Mouse (Mus musculus) lung, embryonic 16.5 days (tissue): ENCODE data around the gene Pfkm. TPM values are rescaled to one million over a fixed set of nuclear protein-coding genes. Genes with fewer than 3 reads are reported as not detected.
A peak's percentile ranks its signal among the peaks of the same experiment; 100 is the strongest.

Experiments
- ATAC-seq: fragments of 200-750 bp; cut with Nextera tagmentation; 2 replicates; pipeline ENCODE4 v1.8.0; 2017; ENCODE audit warnings: low read depth, mild to moderate bottlenecking, moderate library complexity
- H3K27ac ChIP-seq: fragments of 300-500 bp; sonication (generic); 2 replicates; pipeline ENCODE4 v1.5.1; 2014; ENCODE audit warnings: mild to moderate bottlenecking, control low read depth, low read length
- H3K27me3 ChIP-seq: fragments of 300-500 bp; sonication (generic); 2 replicates; pipeline ENCODE4 v1.6.1; 2014; ENCODE audit warnings: low read depth, low read length, mixed read lengths; ENCODE audit not compliant: control insufficient read depth, insufficient read depth
- H3K36me3 ChIP-seq: fragments of 300-500 bp; sonication (generic); 2 replicates; pipeline ENCODE4 v1.6.1; 2014; ENCODE audit warnings: low read length; ENCODE audit not compliant: control insufficient read depth, insufficient read depth
- H3K4me1 ChIP-seq: fragments of 300-500 bp; sonication (generic); replicated peaks from 2 replicates; pipeline ENCODE4 v1.6.1; 2014; ENCODE audit warnings: low read length, mixed read lengths; ENCODE audit not compliant: control insufficient read depth, insufficient read depth
- H3K4me2 ChIP-seq: fragments of 300-500 bp; sonication (generic); 2 replicates; pipeline ENCODE4 v1.6.1; 2014; ENCODE audit warnings: low read depth, low read length, control low read depth
- H3K4me3 ChIP-seq: fragments of 300-500 bp; sonication (generic); 2 replicates; pipeline ENCODE4 v1.5.1; 2014; ENCODE audit warnings: mild to moderate bottlenecking, low read length, control low read depth
- H3K9ac ChIP-seq: fragments of 300-500 bp; sonication (generic); 2 replicates; pipeline ENCODE4 v1.6.1; 2014; ENCODE audit warnings: low read length, control low read depth
- H3K9me3 ChIP-seq: fragments of 300-500 bp; sonication (generic); 2 replicates; pipeline ENCODE4 v1.6.1; 2016; ENCODE audit warnings: low read length; ENCODE audit not compliant: control insufficient read depth
- WGBS: fragments of 180-500 bp; shearing (Covaris S2); extraction: QIAGEN DNeasy Blood & Tissue Kit; methylation state at CpG from one replicate; pipeline ENCODE4 v1.1.7; 2014; 5-methylcytosine and 5-hydroxymethylcytosine counted together
- polyA plus RNA-seq: library from polyadenylated mRNA; unstranded; fragments of >200 nt; fragmentation: Nextera tagmentation; extraction: Ambion mirVana; gene quantifications from 2 replicates; pipeline ENCODE4 v1.2.1, GENCODE M21; 2015

Pfkm gene
- polyA plus RNA-seq, 1 experiment from 2014 or later: 32.2 TPM

GRCm38 (mm10) chr15:98093121-98094011, 977 bp downstream of the Pfkm start, which contains the start of gene Senp1:
Gene Senp1 (minus strand): TSS chr15:98093744.
- ATAC-seq: peak; percentile 94
- no peaks in the 10 kb centered on the region for H3K27me3 ChIP-seq
- WGBS: under 1% methylated on average over 52 of the region's 58 CpGs

GRCm38 (mm10) chr15:98094905-98095304, 2.5 kb downstream of the Pfkm start:
- ATAC-seq: no peak
- no peak overlapping the region for H3K4me3 ChIP-seq
- WGBS: 86% methylated on average over 12 of the region's 12 CpGs

More at GRCm38 (mm10) chr15:98093121-98094011, 977 bp downstream of the Pfkm start, which contains the start of gene Senp1:
- Histone ChIP-seq H3K9ac (peak within 1 kb of the TSS; percentile 97), H3K27ac (peak within 1 kb of the TSS; percentile 95), H3K4me3 (peak within 1 kb of the TSS; percentile 99), H3K36me3 (no peaks in the 10 kb centered on the region), H3K4me2 (peak within 1 kb of the TSS; percentile 90), H3K9me3 (no peaks in the 10 kb centered on the region), H3K4me1 (peaks cover 7% of the 10 kb centered on the region)

DNA sequence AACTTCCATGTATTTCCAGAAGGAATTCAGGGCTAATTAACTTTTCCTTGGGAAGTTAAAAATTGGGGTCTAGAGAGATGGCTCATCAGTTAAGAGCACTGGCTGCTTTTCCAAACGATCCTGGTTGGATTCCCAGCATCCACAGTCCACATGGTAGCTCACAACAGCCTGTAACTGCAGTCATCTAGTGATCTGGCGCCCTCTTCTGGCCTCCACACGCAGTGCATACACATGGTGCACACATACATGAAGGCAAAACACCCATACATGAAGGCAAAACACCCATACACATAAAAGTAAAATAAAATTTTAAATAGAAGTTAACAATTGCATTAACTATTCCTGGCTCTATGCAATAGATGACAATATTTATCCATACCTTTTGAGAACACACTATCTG, 4.6 kb downstream of the Pfkm start:
- H3K4me2 ChIP-seq: no peak overlapping the region
- no peak overlapping the region for H3K9ac ChIP-seq

More at GRCm38 (mm10) chr15:98094905-98095304, 2.5 kb downstream of the Pfkm start:
- H3K27me3 ChIP-seq: no peaks in the 10 kb centered on the region
- H3K4me2 ChIP-seq: no peak overlapping the region
- no peak overlapping the region for H3K27ac ChIP-seq
- no peak overlapping the region for H3K9ac ChIP-seq
- H3K9me3 ChIP-seq: no peaks in the 10 kb centered on the region
- H3K4me1 ChIP-seq: peaks cover 7% of the 10 kb centered on the region
- H3K36me3 ChIP-seq: no peaks in the 10 kb centered on the region

GRCm38 (mm10) chr15:98098519-98098918, 6.1 kb downstream of the Pfkm start:
- H3K9ac ChIP-seq: no peak overlapping the region
- H3K27me3 ChIP-seq: no peaks in the 10 kb centered on the region
- H3K4me2 ChIP-seq: no peak overlapping the region
- H3K4me3 ChIP-seq: no peak overlapping the region
- no peaks in the 10 kb centered on the region for H3K9me3 ChIP-seq
- WGBS: 86% methylated on average over 9 of the region's 9 CpGs
- no peak overlapping the region for H3K27ac ChIP-seq
- H3K4me1 ChIP-seq: no peaks in the 10 kb centered on the region; the same call in 1 of the 2 replicates
- no peaks in the 10 kb centered on the region for H3K36me3 ChIP-seq
- no peak for ATAC-seq

More for the DNA sequence above, 4.6 kb downstream of the Pfkm start:
- no peak overlapping the region for H3K27ac ChIP-seq
- WGBS: 46% methylated on average over 3 of the region's 3 CpGs
- H3K36me3 ChIP-seq: no peaks in the 10 kb centered on the region
- no peaks in the 10 kb centered on the region for H3K27me3 ChIP-seq
- no peak overlapping the region for H3K4me3 ChIP-seq
- peaks cover 2% of the 10 kb centered on the region for H3K4me1 ChIP-seq
- ATAC-seq: no peak
- H3K9me3 ChIP-seq: no peaks in the 10 kb centered on the region

- no peaks in the 10 kb centered on the region for H3K4me1 ChIP-seq
- no peaks in the 10 kb centered on the region for H3K9me3 ChIP-seq
- H3K27ac ChIP-seq: no peak overlapping the region
- H3K4me2 ChIP-seq: no peak overlapping the region
- no peak overlapping the region for H3K9ac ChIP-seq
- H3K27me3 ChIP-seq: no peaks in the 10 kb centered on the region
- 88% methylated on average over 6 of the region's 6 CpGs for WGBS
- ATAC-seq: no peak
- H3K4me3 ChIP-seq: no peak overlapping the region
- no peaks in the 10 kb centered on the region for H3K36me3 ChIP-seq
These were observed 10.0 kb downstream of the Pfkm start for GRCm38 (mm10) chr15:98102401-98102800.

GRCm38 (mm10) chr15:98106506-98106905, 14.1 kb downstream of the Pfkm start:
- H3K9ac ChIP-seq: no peak overlapping the region
- no peak overlapping the region for H3K4me3 ChIP-seq
- 60% methylated on average over 6 of the region's 6 CpGs for WGBS
- peaks cover 5% of the 10 kb centered on the region; the same call in 1 of the 2 replicates for H3K4me1 ChIP-seq
- H3K27me3 ChIP-seq: no peaks in the 10 kb centered on the region
- no peaks in the 10 kb centered on the region for H3K36me3 ChIP-seq
- no peaks in the 10 kb centered on the region for H3K9me3 ChIP-seq
- no peak overlapping the region for H3K4me2 ChIP-seq
- H3K27ac ChIP-seq: no peak overlapping the region
- ATAC-seq: no peak

GRCm38 (mm10) chr15:98107230-98107629, 14.8 kb downstream of the Pfkm start:
- no peak overlapping the region for H3K4me3 ChIP-seq
- H3K36me3 ChIP-seq: no peaks in the 10 kb centered on the region
- H3K4me1 ChIP-seq: peaks cover 5% of the 10 kb centered on the region; the same call in 1 of the 2 replicates
- H3K27ac ChIP-seq: no peak overlapping the region
- H3K9ac ChIP-seq: no peak overlapping the region
- 83% methylated on average over 6 of the region's 6 CpGs for WGBS
- H3K27me3 ChIP-seq: no peaks in the 10 kb centered on the region
- no peak overlapping the region for H3K4me2 ChIP-seq
- ATAC-seq: no peak
- H3K9me3 ChIP-seq: no peaks in the 10 kb centered on the region

GRCm38 (mm10) chr15:98107703-98108296, 15.4 kb downstream of the Pfkm start:
- H3K27me3 ChIP-seq: no peaks in the 10 kb centered on the region
- WGBS: 32% methylated on average over 11 of the region's 11 CpGs

More at GRCm38 (mm10) chr15:98107703-98108296, 15.4 kb downstream of the Pfkm start:
- Histone ChIP-seq H3K9me3 (no peaks in the 10 kb centered on the region), H3K4me3 (peak overlapping the region; percentile 62), H3K4me2 (peak overlapping the region; percentile 77), H3K36me3 (no peaks in the 10 kb centered on the region), H3K9ac (peak overlapping the region; percentile 79), H3K27ac (no peak overlapping the region), H3K4me1 (peaks cover 5% of the 10 kb centered on the region; the same call in 1 of the 2 replicates)
- no peak for ATAC-seq
